Mouse (Mus musculus): ENCODE results near the gene Odf3l2. TPM values are rescaled to one million over a fixed set of nuclear protein-coding genes. Genes with fewer than 3 reads are reported as not detected.

Odf3l2 gene
- 0.10 TPM in 1 of 2 replicates, not detected in the other for polyA plus RNA-seq (2015; fragmentation: Nextera tagmentation; extraction: Ambion mirVana)

DNA sequence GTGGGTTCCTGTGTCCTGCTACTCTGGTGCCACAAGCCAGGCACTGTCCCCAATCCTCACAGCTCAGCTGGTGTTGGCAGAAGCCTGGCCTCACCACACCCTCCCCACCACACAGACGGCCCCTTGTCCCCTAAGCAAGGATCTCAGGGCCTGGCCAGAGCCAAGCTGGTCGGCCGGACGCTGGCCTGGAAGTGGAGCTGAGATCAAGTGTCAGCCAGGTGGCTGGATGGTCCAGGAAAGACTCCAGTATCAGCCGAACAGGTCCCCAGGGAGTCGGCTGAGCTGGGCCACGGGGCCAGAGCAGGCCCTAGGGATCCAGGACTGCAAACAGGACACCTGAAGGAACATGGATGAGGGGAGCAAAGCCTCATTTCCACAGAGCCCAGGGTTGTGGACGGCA is at the start of gene Odf3l2:
Gene Odf3l2 (minus strand): TSS at position 28 of the 400 bp plus-strand sequence.
- no peak for DNase-seq (ENCODE audit: low spot score)

DNA sequence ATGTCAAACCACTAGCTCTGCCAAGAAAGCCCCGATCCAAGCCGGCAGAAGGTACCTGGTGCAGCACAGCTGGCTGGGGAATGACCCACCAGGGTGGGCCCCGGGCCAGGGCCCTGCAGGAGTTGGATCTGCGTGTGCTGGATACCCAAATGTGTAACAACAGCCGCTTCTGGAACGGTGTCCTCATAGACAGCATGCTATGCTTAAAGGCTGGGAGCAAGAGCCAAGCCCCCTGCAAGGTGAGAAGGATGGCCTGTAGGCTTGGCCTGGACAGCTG is 48.8 kb upstream of the Odf3l2 start:
- DNase-seq (ENCODE audit: low spot score) = no peak

DNA sequence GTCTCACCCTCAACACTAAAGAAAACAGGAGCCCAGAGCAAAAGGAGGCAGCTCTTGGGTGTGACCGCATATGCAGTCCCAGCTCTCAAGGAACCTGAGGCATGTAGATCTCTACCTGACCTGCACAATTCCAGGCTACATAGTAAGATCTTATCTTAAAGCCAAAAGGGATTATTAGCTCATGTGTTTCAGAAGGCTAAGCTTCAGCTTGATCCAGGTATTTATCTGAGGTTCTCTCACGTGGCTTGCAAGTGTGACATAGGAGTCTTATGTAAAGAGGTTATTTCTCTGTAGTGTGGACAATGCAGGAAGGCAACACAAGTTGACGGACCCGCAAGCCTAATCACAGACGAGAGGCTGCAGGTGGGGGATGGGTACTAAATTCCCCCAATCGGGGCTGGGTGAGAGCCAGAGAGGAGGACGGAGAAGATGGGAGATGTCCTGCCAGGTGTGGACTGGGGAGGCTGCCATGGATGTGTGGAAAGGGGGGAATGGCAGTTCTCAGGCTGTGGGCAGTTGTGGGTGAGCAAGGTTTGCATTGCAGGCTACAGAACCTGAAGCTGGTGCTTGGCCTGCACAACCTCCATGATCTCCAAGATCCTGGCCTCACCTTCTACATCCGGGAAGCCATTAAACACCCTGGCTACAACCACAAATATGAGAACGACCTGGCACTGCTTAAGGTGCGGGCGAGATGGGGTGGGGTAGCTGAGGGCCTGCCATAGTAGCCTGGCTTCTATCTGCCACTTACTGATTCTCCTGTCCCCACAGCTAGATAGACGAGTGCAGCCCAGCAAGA is 48.2 kb upstream of the Odf3l2 start:
- no peak for DNase-seq (ENCODE audit: low spot score)

DNA sequence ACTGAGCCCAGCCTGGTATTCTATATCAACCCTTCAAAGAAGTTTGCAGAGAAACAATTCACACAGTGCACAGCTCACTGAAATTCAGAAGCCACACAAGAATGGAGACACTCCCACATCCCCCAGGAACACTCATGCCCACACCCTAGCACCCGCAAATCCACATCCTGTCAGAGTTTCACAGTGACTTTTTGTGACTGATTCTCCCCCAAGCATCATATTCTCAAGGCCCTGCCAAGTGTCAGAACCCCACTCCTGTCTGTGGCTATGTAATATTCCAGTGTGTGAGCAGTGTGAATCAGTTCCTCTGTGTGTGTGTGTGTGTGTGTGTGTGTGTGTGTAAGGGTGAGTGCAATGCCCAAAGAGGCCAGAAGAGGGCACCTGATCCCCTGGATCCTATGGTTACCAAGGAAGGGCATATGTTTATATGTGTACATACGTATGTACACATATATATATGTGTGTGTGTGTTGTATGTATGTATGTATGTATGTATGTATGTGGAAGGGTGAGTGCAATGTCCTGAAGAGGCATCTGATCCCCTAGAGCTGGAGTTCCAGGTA is 46.5 kb upstream of the Odf3l2 start:
- no peak for DNase-seq (ENCODE audit: low spot score)

DNA sequence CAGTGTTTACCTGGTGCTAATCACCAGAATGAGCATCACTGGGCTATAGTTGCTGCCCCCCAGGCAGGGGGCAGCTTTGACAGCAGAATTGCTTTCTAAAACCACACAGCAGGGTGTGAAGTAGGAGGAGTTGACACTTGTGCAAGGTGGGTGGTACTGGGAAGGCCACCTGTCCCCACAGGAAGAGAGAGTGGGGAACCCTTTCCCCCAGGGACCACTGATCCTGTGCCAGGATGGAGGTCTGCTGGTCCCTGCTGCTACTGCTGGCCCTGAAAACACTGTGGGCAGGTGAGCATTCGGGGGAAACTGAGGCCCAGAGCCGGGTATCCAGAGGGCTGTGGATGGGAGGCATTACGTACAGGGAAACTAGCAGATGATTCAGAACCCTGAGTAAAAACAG is 43.6 kb upstream of the Odf3l2 start:
- DNase-seq (ENCODE audit: low spot score) = no peak

DNA sequence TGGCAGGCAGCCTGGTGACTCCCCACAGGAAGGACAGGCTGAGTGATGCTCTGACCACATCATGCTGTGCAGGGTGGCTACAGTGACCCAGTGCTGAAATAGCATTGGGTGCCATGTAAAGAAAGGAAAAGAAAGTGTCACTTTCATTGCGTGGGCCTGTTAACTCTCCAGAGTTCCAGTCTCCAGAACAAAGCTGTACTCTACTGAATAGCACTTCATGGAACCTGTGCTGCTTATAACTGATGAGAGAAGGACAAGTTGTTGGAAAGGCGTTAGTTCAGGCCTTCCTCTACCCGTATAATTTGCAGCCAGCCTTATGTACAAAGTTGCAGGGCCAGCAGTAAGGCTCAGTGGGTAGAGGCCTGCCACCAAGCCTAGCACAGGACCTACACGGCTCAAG is 43.2 kb upstream of the Odf3l2 start, which contains the start of gene Gzmm:
Gene Gzmm (plus strand): TSS at position 301 of the 400 bp plus-strand sequence.
- no peak for DNase-seq (ENCODE audit: low spot score)

DNA sequence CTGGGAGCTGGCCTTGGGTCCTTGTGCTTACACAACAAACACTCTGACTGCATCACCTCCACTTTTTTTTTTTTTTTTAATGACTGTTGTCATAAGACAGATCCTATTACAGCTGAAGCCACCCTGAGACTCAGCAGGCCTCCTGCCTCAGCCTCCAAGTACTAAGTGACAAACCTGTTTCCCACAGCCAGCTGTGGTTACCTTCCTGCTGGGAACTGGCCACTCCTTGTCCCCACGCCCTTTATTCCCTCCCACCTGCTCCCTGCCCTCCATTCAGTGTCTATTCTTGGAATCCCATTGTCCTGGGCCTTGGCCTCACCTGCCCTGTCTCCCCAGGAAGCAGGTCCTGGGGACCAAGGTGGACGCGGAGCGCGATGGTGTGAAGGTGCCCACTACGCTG is 42.0 kb upstream of the Odf3l2 start:
- no peak for DNase-seq (ENCODE audit: low spot score)

DNA sequence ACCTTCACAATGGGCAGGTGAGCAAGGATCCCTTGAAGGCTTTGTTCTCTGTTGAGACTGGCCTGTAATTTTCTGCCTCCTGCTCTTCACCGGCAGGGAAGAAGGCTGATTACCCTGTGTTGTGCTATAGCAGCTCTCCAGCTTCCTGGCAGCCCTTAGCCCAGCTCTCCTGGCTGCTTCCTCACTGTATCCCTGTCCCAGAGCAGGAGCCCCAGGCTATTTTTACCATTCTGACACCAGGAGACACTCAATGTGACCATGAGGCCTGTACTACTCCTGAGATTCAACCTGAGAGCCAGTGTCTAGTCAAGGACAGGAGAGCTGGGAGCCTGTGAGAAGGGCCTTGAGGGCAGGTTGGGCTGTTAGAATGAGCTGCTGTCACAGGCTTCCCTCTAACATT is 41.2 kb upstream of the Odf3l2 start:
- DNase-seq (ENCODE audit: low spot score) = no peak

DNA sequence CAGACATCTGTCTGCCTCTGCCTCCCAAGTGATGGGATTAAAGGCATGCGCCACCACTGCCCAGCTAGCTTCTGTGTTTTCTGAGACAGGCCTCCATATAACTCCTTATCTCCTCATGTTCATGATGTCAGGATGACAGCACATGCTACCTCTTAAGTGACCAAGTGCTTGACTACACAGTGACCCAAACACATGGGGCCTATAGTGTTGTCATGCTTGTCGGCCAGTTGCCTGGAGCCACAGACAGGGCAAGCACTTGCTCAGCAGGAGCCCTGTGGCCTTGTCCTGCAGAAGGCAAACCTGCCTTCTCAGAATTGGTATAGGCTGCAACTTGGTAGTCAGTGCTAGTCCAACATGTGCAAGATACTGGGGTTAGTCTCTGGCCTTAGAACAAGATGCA is 40.7 kb upstream of the Odf3l2 start:
- no peak for DNase-seq (ENCODE audit: low spot score)

DNA sequence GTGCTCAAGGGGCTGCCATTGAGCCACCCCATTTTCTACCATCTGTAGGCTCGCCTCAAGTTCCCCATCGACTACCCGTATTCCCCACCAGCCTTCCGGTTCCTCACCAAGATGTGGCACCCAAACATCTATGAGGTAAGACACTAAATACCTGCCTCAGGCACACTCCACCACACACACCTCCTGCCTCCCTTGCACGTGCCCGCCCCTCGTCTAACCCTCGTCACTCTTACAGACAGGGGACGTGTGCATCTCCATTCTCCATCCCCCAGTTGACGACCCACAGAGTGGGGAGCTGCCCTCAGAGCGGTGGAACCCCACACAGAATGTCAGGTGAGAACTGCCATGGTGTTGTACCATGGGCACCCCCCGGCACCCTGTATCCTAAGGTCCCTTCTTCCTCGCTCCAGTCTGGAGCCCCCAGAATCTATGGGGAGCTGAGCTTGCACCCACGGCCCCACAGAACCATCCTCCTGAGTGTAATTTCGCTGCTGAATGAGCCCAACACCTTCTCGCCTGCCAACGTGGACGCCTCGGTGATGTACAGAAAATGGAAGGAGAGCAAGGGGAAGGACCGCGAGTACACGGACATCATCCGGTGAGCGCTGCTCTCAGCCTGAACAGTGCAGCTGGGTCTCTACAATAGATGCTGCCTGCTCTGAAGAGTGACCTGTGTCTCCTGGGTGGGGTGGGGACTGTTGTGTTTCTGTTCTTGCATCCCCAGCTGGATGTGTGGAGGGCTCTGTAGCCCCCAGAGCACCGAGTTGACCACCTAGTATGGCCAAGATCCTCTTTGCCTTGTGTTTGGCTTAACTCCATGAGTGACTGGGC is 39.4 kb upstream of the Odf3l2 start:
- no peak for DNase-seq (ENCODE audit: low spot score)

DNA sequence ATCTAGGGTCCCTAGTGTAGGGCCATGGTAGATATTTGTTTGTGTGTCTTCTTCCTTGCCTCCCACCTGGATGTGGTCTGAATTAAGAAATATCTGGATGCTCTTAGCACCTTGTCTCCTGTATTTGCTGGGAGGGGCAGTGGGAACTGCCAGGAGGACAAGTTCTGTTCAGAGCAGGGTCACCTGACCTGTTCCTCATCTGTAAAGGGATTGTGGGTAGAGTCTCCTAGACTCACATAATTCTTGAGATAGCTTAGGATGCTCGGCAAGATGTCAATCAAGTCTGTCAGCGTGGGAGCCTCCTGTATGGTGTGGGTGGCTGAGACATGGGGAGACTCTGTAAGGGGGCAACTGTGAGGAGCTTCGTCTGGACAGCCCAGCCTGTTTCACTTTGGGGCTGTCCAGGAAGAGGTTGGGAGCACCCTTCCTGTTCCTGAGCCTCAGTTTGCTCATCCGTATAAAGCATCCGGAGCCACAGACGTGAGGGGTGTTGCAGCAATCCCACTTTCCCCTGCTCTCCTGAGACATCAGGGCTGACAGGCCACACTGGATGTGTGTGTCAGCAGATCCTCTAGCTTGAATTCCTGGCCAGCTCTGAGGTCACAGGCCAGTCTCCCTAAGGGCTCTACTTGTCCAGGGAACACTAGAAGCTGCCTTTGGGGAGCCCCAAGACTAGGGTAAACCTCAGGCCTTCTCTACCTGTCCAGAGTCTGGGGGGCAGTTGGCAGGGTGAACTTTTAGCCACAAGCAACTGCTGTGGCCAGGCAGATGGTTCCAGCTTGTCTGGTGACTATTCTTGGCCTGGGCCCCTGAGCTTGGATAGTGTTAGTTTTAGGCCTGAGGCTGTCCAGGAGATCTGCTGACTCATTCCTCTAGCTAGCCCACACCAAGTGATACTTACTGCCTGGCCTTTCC is 38.4 kb upstream of the Odf3l2 start:
- no peak for DNase-seq (ENCODE audit: low spot score)

DNA sequence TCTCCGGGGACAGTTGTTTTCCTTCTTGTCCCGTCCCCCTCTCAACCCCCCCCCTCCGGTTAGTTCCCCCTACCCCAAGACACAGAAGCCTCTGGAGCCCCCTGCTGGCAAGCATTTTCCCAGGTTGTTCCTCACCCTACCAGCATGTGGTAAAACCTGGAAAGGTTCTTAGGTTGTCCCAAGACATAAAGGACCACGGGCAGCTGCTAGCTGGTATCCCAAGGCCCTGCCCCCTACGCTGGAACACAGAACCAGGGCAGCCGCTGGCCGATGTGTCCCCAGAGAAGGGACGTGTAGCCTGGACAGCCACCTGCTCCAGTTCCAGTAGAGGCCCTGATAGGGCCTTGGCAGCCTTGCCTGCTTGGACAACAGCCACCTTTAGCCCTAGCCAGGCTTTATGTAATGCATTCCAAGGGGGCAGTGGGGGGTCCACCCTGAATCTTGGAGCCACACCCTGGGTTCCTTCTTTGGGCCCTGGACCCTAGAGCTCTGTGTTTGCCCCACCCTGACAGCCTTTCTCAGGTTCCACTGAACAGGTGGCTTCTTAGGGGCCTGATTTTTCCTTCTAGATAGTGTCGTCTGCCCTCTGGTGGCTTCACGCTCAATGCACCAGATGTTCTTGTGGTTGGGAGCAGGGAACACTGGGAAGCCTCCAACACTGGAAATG is 37.5 kb upstream of the Odf3l2 start:
- DNase-seq (ENCODE audit: low spot score) = peak; percentile 67

DNA sequence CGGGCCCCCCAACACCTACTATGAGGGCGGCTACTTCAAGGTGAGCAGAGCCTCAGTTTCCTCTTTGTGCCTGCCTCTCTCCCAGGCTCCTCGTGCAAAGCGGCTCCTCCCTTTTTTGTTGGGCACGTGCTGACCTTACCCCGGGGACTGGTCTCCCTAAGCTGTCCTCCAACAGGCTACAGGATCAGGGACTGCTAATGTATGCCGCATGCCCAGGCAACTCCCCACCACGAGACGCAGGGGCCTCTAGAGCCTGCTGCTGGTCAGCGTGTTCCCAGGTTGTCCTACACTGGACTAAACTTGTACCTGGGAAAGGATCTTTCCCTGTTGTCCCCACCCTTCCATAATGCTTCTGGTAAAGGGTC is 37.0 kb upstream of the Odf3l2 start:
- DNase-seq (ENCODE audit: low spot score) = no peak

DNA sequence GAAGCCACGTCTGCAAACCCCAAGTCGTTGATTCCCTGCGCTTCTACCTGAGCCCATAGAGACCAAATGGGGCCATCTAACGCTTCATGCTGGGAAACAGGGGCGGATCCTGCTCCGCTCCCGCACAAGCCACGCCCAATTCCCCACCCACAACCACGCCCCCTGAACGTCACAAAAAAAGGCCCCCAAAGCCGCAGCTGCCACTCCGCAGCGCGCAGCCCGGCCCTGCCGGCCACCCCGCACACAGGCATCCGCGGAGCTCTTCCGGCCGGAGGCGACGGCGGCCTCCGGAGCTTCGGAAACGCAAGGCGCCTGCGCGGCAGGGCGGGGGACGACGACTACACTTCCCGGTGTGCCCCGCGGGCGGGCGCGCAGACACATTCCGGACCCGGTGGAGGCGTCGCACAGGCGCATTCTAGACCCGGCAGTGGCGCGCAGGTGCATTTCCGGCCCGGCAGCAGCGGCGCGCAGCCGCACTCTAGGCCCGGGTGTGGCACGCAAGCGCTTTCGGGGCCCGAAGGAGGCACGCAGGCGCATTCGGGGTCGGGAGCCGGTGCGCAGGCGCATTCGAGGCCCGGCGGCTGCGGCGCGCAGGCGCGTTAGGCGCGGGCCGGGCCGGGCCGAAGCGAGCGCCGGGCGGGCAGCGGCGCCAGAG is 36.2 kb upstream of the Odf3l2 start, which contains the start of gene Cdc34:
Gene Cdc34 (plus strand): TSS at position 605 of the 655 bp plus-strand sequence.
- peak; percentile 100 for DNase-seq (ENCODE audit: low spot score)

DNA sequence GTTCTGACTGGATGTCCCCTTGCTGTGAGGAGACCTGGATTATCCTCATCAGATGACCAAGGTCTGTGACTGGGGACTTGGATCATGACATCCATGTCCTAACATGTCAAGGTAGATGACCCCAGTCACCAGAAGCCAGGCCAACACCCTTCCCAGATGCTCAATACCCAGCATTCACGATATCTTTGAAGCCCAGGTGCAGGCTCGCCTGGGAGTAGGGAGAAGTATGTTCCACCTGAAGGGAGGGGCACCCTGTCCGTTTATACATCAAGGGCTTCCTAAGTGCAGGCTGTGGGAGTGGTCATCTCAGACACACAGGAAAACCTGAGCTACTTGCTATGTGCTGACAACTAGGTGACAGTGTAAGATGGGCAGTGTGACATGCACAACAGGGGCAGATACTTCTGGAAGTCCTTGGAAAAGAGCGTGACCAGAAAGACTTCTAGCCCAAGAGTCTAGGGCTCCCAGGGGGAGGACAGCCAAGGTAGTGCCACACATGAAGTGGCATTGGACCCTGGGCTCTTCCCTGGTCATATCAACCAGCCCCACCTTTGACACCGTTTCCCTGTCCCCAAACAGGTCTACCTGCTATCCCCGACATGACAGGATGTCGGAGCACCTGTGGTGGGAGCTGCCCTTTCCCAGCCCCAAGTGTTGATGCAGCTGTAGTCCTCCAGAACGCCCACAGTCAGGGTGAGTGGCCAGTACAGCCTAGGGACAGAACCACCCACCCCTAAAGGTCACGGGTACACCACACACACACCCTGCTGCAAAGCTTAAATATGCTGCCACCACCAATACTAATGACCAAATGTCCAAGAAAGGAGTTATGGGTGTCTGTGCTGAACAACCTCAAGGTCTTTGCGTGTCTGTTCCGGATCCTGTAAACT is 35.3 kb upstream of the Odf3l2 start:
- peak; percentile 36 for DNase-seq (ENCODE audit: low spot score)

DNA sequence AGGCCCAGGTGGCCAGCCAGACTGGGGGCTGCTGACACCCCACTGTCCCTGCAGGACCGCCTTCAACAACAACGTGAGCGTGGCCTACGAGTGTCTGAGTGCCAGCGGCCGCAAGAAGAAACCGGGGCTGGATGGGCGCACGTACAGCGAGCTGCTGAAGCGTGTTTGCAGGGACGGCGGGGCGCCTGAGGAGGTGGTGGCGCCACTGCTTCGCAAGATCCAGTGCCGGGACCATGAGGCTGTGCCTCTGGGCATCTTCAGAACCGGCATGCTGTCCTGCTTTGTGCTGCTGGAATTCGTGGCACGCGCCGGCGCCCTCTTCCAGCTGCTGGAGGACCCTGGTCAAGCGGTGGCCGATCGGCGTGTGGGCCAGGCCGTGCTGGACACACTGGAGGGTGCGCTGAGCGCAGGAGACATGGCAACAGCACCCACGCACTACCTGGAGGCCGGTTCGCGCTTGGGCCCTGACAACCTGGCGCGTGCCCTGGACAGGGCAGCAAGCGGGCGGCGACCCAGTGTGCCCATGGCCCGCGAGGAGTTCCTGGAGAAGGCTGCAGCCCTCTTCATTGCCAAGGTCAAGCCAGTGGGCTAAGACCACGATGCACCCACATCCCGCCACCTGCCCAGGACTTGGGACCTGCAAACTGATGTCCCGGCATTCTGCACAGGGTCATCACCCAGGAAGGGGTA is 30.0 kb upstream of the Odf3l2 start:
- no peak for DNase-seq (ENCODE audit: low spot score)

DNA sequence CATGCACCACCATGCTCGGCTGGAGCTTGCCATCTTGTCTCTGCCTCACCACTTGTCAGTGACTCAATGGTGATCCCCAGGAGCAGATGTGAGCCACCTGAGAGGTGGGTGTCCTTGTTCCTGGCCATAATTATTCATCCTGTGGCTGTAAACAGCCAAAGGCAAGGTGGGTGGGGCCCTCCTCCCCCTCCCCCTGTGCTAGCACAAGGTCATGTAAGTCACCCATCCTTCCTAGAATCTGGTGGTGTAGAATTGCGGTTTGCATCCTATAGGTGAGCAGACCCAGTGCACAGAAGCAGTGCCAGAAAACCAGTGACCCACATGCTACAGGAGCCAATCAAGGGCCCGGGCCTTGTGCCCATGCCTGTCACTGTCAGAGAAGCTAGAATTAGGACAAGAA is 27.5 kb upstream of the Odf3l2 start:
- DNase-seq (ENCODE audit: low spot score) = no peak

DNA sequence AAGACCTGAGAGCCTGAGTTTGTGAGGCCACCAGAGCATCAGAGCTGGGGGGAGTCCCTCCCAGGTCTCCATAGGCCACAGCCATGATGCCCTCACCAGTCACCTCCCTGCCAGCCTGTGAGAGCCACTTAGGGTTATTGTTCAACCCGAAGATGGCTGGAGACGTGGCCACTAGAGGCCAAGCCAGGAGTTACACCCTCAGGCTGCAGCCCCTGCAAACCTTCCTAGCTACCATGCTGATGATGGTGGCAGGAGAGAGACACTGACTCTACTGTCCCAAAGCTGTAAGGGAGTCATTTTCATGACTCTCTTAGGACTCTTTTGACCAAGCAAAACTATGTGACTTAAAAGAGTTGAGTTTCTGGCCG is 26.5 kb upstream of the Odf3l2 start:
- no peak for DNase-seq (ENCODE audit: low spot score)

Data from thymus, postnatal 0 days (tissue).